Mouse (Mus musculus): ENCODE data around the gene A530064D06Rik. TPM values are rescaled to one million over a fixed set of nuclear protein-coding genes. Genes with fewer than 3 reads are reported as not detected.
"Not testable (repeated sequence)": the region's sequence is repeated elsewhere in the genome, so short reads cannot be mapped to it uniquely, and the experiment has no call there.

Gene A530064D06Rik
- polyA plus RNA-seq (2014; fragmentation: Nextera tagmentation; extraction: Ambion mirVana), result not detected in 2 replicates

GRCm38 (mm10) chr17:48167103-48167502, at the start of gene A530064D06Rik:
Gene A530064D06Rik, minus strand, starts transcription at chr17:48167275.
- not testable (repeated sequence) for H3K27ac ChIP-seq (ENCODE audit: low read depth); H3K4me1 ChIP-seq (ENCODE audit: insufficient read depth); H3K36me3 ChIP-seq (ENCODE audit: insufficient read depth); DNase-seq; H3K9me3 ChIP-seq (ENCODE audit: low read depth, low read length); H3K4me3 ChIP-seq (ENCODE audit: low read depth, low read length); H3K27me3 ChIP-seq (ENCODE audit: insufficient read depth, low read length); ATAC-seq (ENCODE audit: insufficient read depth); H3K4me2 ChIP-seq; H3K9ac ChIP-seq
- 68% methylated on average over 2 of the region's 2 CpGs for WGBS

- no peaks in the 10 kb centered on the region for H3K9me3 ChIP-seq (ENCODE audit: low read depth, low read length)
- no peak for TF ChIP-seq CTCF (IDR thresholded peaks at IDR 0.05; ENCODE audit: low read depth)
- 74% methylated on average over 1 of the region's 1 CpGs for WGBS
- ATAC-seq (ENCODE audit: insufficient read depth) (no peak), DNase-seq (no peak)
- H3K36me3 ChIP-seq (ENCODE audit: insufficient read depth), result no peaks in the 10 kb centered on the region
- no peak overlapping the region for H3K27ac ChIP-seq (ENCODE audit: low read depth)
- H3K27me3 ChIP-seq (ENCODE audit: insufficient read depth, low read length), result no peaks in the 10 kb centered on the region
- H3K4me2 ChIP-seq, result no peak overlapping the region
- H3K9ac ChIP-seq, result no peak overlapping the region
- no peaks in the 10 kb centered on the region for H3K4me1 ChIP-seq (ENCODE audit: insufficient read depth)
- no peak overlapping the region for H3K4me3 ChIP-seq (ENCODE audit: low read depth, low read length)
Observed at GRCm38 (mm10) chr17:48215429-48215828, 48.4 kb upstream of the A530064D06Rik start.

GRCm38 (mm10) chr17:48213511-48213910, 46.4 kb upstream of the A530064D06Rik start:
- Histone ChIP-seq H3K9ac (no peak overlapping the region), H3K27me3 (ENCODE audit: insufficient read depth, low read length) (no peaks in the 10 kb centered on the region), H3K4me1 (ENCODE audit: insufficient read depth) (no peaks in the 10 kb centered on the region), H3K9me3 (ENCODE audit: low read depth, low read length) (no peaks in the 10 kb centered on the region), H3K36me3 (ENCODE audit: insufficient read depth) (no peaks in the 10 kb centered on the region), H3K27ac (ENCODE audit: low read depth) (no peak overlapping the region), H3K4me2 (no peak overlapping the region), H3K4me3 (ENCODE audit: low read depth, low read length) (no peak overlapping the region)
- no peak for TF ChIP-seq CTCF (IDR thresholded peaks at IDR 0.05; ENCODE audit: low read depth)
- WGBS, result 65% methylated on average over 5 of the region's 5 CpGs
- no peak for DNase-seq
- ATAC-seq (ENCODE audit: insufficient read depth), result no peak

- no peak for DNase-seq
- Histone ChIP-seq H3K9ac (no peak overlapping the region), H3K27me3 (ENCODE audit: insufficient read depth, low read length) (no peaks in the 10 kb centered on the region), H3K9me3 (ENCODE audit: low read depth, low read length) (no peaks in the 10 kb centered on the region), H3K4me2 (no peak overlapping the region), H3K36me3 (ENCODE audit: insufficient read depth) (no peaks in the 10 kb centered on the region), H3K27ac (ENCODE audit: low read depth) (no peak overlapping the region), H3K4me3 (ENCODE audit: low read depth, low read length) (no peak overlapping the region), H3K4me1 (ENCODE audit: insufficient read depth) (no peaks in the 10 kb centered on the region)
- ATAC-seq (ENCODE audit: insufficient read depth), result no peak
- TF ChIP-seq CTCF (IDR thresholded peaks at IDR 0.05; ENCODE audit: low read depth), result no peak
- 94% methylated on average over 12 of the region's 12 CpGs for WGBS
Observed at GRCm38 (mm10) chr17:48212596-48212995, 45.5 kb upstream of the A530064D06Rik start.

GRCm38 (mm10) chr17:48203086-48203485, 36.0 kb upstream of the A530064D06Rik start:
- Histone ChIP-seq H3K27ac (ENCODE audit: low read depth) (no peak overlapping the region), H3K9ac (no peak overlapping the region), H3K4me1 (ENCODE audit: insufficient read depth) (no peaks in the 10 kb centered on the region), H3K36me3 (ENCODE audit: insufficient read depth) (no peaks in the 10 kb centered on the region), H3K9me3 (ENCODE audit: low read depth, low read length) (peaks cover 6% of the 10 kb centered on the region; the same call in 1 of the 2 replicates), H3K27me3 (ENCODE audit: insufficient read depth, low read length) (no peaks in the 10 kb centered on the region), H3K4me3 (ENCODE audit: low read depth, low read length) (no peak overlapping the region), H3K4me2 (no peak overlapping the region)
- no peak for ATAC-seq (ENCODE audit: insufficient read depth)
- DNase-seq, result no peak
- no peak for TF ChIP-seq CTCF (IDR thresholded peaks at IDR 0.05; ENCODE audit: low read depth)
- 95% methylated on average over 12 of the region's 12 CpGs for WGBS

GRCm38 (mm10) chr17:48192366-48192765, 25.3 kb upstream of the A530064D06Rik start:
- 46% methylated on average over 2 of the region's 2 CpGs for WGBS
- Histone ChIP-seq H3K9me3 (ENCODE audit: low read depth, low read length) (no peaks in the 10 kb centered on the region), H3K4me1 (ENCODE audit: insufficient read depth) (no peaks in the 10 kb centered on the region), H3K9ac (no peak overlapping the region), H3K4me3 (ENCODE audit: low read depth, low read length) (no peak overlapping the region), H3K27me3 (ENCODE audit: insufficient read depth, low read length) (no peaks in the 10 kb centered on the region), H3K27ac (ENCODE audit: low read depth) (no peak overlapping the region), H3K36me3 (ENCODE audit: insufficient read depth) (no peaks in the 10 kb centered on the region), H3K4me2 (no peak overlapping the region)
- ATAC-seq (ENCODE audit: insufficient read depth) (no peak), DNase-seq (no peak)
- TF ChIP-seq CTCF (IDR thresholded peaks at IDR 0.05; ENCODE audit: low read depth), result no peak

- Histone ChIP-seq H3K27me3 (ENCODE audit: insufficient read depth, low read length) (no peaks in the 10 kb centered on the region), H3K9ac (no peak overlapping the region), H3K4me1 (ENCODE audit: insufficient read depth) (no peaks in the 10 kb centered on the region), H3K9me3 (ENCODE audit: low read depth, low read length) (no peaks in the 10 kb centered on the region), H3K4me3 (ENCODE audit: low read depth, low read length) (no peak overlapping the region), H3K27ac (ENCODE audit: low read depth) (no peak overlapping the region), H3K36me3 (ENCODE audit: insufficient read depth) (no peaks in the 10 kb centered on the region), H3K4me2 (no peak overlapping the region)
- WGBS, result 51% methylated on average over 5 of the region's 5 CpGs
- ATAC-seq (ENCODE audit: insufficient read depth) (no peak), DNase-seq (no peak)
- no peak for TF ChIP-seq CTCF (IDR thresholded peaks at IDR 0.05; ENCODE audit: low read depth)
Observed at GRCm38 (mm10) chr17:48185252-48185651, 18.2 kb upstream of the A530064D06Rik start.

All from lung, embryonic 14.5 days (tissue).